Mouse (Mus musculus) lung, embryonic 16.5 days (tissue): Measurements from ENCODE around the gene Clpsl2. TPM values are rescaled to one million over a fixed set of nuclear protein-coding genes. Genes with fewer than 3 reads are reported as not detected.

Source experiments
- ATAC-seq: fragments of 200-750 bp; cut with Nextera tagmentation; 2 replicates; pipeline ENCODE4 v1.8.0; 2017; ENCODE audit warnings: low read depth, mild to moderate bottlenecking, moderate library complexity
- H3K27ac ChIP-seq: fragments of 300-500 bp; sonication (generic); 2 replicates; pipeline ENCODE4 v1.5.1; 2014; ENCODE audit warnings: mild to moderate bottlenecking, control low read depth, low read length
- H3K27me3 ChIP-seq: fragments of 300-500 bp; sonication (generic); 2 replicates; pipeline ENCODE4 v1.6.1; 2014; ENCODE audit warnings: low read depth, low read length, mixed read lengths; ENCODE audit not compliant: control insufficient read depth, insufficient read depth
- H3K36me3 ChIP-seq: fragments of 300-500 bp; sonication (generic); 2 replicates; pipeline ENCODE4 v1.6.1; 2014; ENCODE audit warnings: low read length; ENCODE audit not compliant: control insufficient read depth, insufficient read depth
- H3K4me1 ChIP-seq: fragments of 300-500 bp; sonication (generic); replicated peaks from 2 replicates; pipeline ENCODE4 v1.6.1; 2014; ENCODE audit warnings: low read length, mixed read lengths; ENCODE audit not compliant: control insufficient read depth, insufficient read depth
- H3K4me2 ChIP-seq: fragments of 300-500 bp; sonication (generic); 2 replicates; pipeline ENCODE4 v1.6.1; 2014; ENCODE audit warnings: low read depth, low read length, control low read depth
- H3K4me3 ChIP-seq: fragments of 300-500 bp; sonication (generic); 2 replicates; pipeline ENCODE4 v1.5.1; 2014; ENCODE audit warnings: mild to moderate bottlenecking, low read length, control low read depth
- H3K9ac ChIP-seq: fragments of 300-500 bp; sonication (generic); 2 replicates; pipeline ENCODE4 v1.6.1; 2014; ENCODE audit warnings: low read length, control low read depth
- H3K9me3 ChIP-seq: fragments of 300-500 bp; sonication (generic); 2 replicates; pipeline ENCODE4 v1.6.1; 2016; ENCODE audit warnings: low read length; ENCODE audit not compliant: control insufficient read depth
- whole genome bisulfite sequencing: fragments of 180-500 bp; shearing (Covaris S2); extraction: QIAGEN DNeasy Blood & Tissue Kit; methylation state at CpG from one replicate; pipeline ENCODE4 v1.1.7; 2014; 5-methylcytosine and 5-hydroxymethylcytosine counted together
- microRNA-seq: library from miRNA; unstranded; fragments of <30 nt; microRNA quantifications from one replicate; pipeline ENCODE4, GENCODE M21; 2016
- polyA plus RNA-seq: library from polyadenylated mRNA; unstranded; fragments of >200 nt; fragmentation: Nextera tagmentation; extraction: Ambion mirVana; gene quantifications from 2 replicates; pipeline ENCODE4 v1.2.1, GENCODE M21; 2015

Clpsl2 gene
- polyA plus RNA-seq, 1 experiment from 2014 or later, result not detected

GRCm38 (mm10) chr17:28588591-28588990 lies 39.4 kb downstream of the Clpsl2 start:
- no peak overlapping the region for H3K27ac ChIP-seq
- no peak for ATAC-seq
- 83% methylated on average over 2 of the region's 2 CpGs for WGBS
- no peak overlapping the region for H3K4me3 ChIP-seq
- H3K4me1 ChIP-seq, result no peaks in the 10 kb centered on the region
- H3K36me3 ChIP-seq, result peaks cover 29% of the 10 kb centered on the region
- no peak overlapping the region for H3K9ac ChIP-seq
- no peaks in the 10 kb centered on the region for H3K9me3 ChIP-seq
- H3K27me3 ChIP-seq, result no peaks in the 10 kb centered on the region
- H3K4me2 ChIP-seq, result no peak overlapping the region

- H3K27ac ChIP-seq, result no peak overlapping the region
- no peak overlapping the region for H3K4me2 ChIP-seq
- H3K9me3 ChIP-seq, result no peaks in the 10 kb centered on the region
- 74% methylated on average over 3 of the region's 3 CpGs for WGBS
- no peak overlapping the region for H3K9ac ChIP-seq
- peaks cover 33% of the 10 kb centered on the region for H3K36me3 ChIP-seq
- ATAC-seq, result no peak
- no peaks in the 10 kb centered on the region for H3K4me1 ChIP-seq
- H3K27me3 ChIP-seq, result no peaks in the 10 kb centered on the region
- H3K4me3 ChIP-seq, result no peak overlapping the region
Measured at GRCm38 (mm10) chr17:28590596-28590995, 41.4 kb downstream of the Clpsl2 start.

GRCm38 (mm10) chr17:28591476-28591875 lies 42.3 kb downstream of the Clpsl2 start:
- Histone ChIP-seq H3K9ac (no peak overlapping the region), H3K36me3 (peaks cover 35% of the 10 kb centered on the region), H3K27me3 (no peaks in the 10 kb centered on the region), H3K4me1 (no peaks in the 10 kb centered on the region), H3K9me3 (no peaks in the 10 kb centered on the region), H3K4me3 (no peak overlapping the region), H3K4me2 (no peak overlapping the region), H3K27ac (no peak overlapping the region)
- no peak for ATAC-seq
- 94% methylated on average over 5 of the region's 5 CpGs for WGBS

- Histone ChIP-seq H3K27me3 (no peaks in the 10 kb centered on the region), H3K36me3 (peaks cover 43% of the 10 kb centered on the region), H3K27ac (no peak overlapping the region), H3K4me3 (no peak overlapping the region), H3K4me2 (no peak overlapping the region), H3K9ac (no peak overlapping the region), H3K9me3 (no peaks in the 10 kb centered on the region), H3K4me1 (no peaks in the 10 kb centered on the region)
- peak; percentile 47; the same call in 1 of the 2 replicates for ATAC-seq
- 8% methylated on average over 4 of the region's 4 CpGs for WGBS
Measured at GRCm38 (mm10) chr17:28592998-28593397, 43.8 kb downstream of the Clpsl2 start.

- peaks cover 42% of the 10 kb centered on the region for H3K36me3 ChIP-seq
- H3K4me1 ChIP-seq, result no peaks in the 10 kb centered on the region
- no peak overlapping the region for H3K9ac ChIP-seq
- H3K27me3 ChIP-seq, result no peaks in the 10 kb centered on the region
- no peak overlapping the region for H3K4me2 ChIP-seq
- 66% methylated on average over 4 of the region's 4 CpGs for WGBS
- H3K4me3 ChIP-seq, result no peak overlapping the region
- no peak for ATAC-seq
- H3K9me3 ChIP-seq, result no peaks in the 10 kb centered on the region
- H3K27ac ChIP-seq, result no peak overlapping the region
Measured at GRCm38 (mm10) chr17:28593965-28594364, 44.8 kb downstream of the Clpsl2 start.

- ATAC-seq, result no peak
- no peaks in the 10 kb centered on the region for H3K9me3 ChIP-seq
- H3K27ac ChIP-seq, result no peak overlapping the region
- no peaks in the 10 kb centered on the region for H3K27me3 ChIP-seq
- no peaks in the 10 kb centered on the region for H3K4me1 ChIP-seq
- no peak overlapping the region for H3K4me2 ChIP-seq
- no peak overlapping the region for H3K9ac ChIP-seq
- 80% methylated on average over 5 of the region's 5 CpGs for WGBS
- H3K36me3 ChIP-seq, result peaks cover 52% of the 10 kb centered on the region
- no peak overlapping the region for H3K4me3 ChIP-seq
Measured at GRCm38 (mm10) chr17:28600780-28601179, 51.6 kb downstream of the Clpsl2 start.

GRCm38 (mm10) chr17:28601557-28602250 lies 52.5 kb downstream of the Clpsl2 start:
- ATAC-seq, result no peak
- no peak overlapping the region for H3K9ac ChIP-seq
- WGBS, result 88% methylated on average over 9 of the region's 9 CpGs
- H3K36me3 ChIP-seq, result peaks cover 51% of the 10 kb centered on the region
- no peaks in the 10 kb centered on the region for H3K27me3 ChIP-seq
- no peaks in the 10 kb centered on the region for H3K9me3 ChIP-seq
- H3K27ac ChIP-seq, result no peak overlapping the region
- H3K4me3 ChIP-seq, result no peak overlapping the region
- no peaks in the 10 kb centered on the region for H3K4me1 ChIP-seq
- H3K4me2 ChIP-seq, result no peak overlapping the region

Small RNAs within 50 kb of the gene (microRNA-seq; reads per million reads assigned to microRNA genes)
- gene Gm25195 (not detected), gene Mir6969 (not detected)

Other genes starting within 250 kb of the Clpsl2 start
- gene Fance, start 235.9 kb upstream of the Clpsl2 start, polyA plus RNA-seq, result 22.1 and 32.4 TPM in 2 replicates
- gene Rpl10a, start 220.9 kb upstream of the Clpsl2 start, polyA plus RNA-seq, result 615 and 635 TPM in 2 replicates
- 11.6 and 12.4 TPM in 2 replicates for gene Tead3, start 198.6 kb upstream of the Clpsl2 start, polyA plus RNA-seq
- 7.6 and 9.3 TPM in 2 replicates for gene Tulp1, start 184.2 kb upstream of the Clpsl2 start, polyA plus RNA-seq
- 38.5 and 43.8 TPM in 2 replicates for gene Fkbp5, start 31.9 kb upstream of the Clpsl2 start, polyA plus RNA-seq
- gene Armc12, start 18.6 kb upstream of the Clpsl2 start, polyA plus RNA-seq, result not detected in 2 replicates
- 0.35 and 1.8 TPM in 2 replicates for gene Clps, start 11.4 kb downstream of the Clpsl2 start, polyA plus RNA-seq
- gene Lhfpl5, start 26.2 kb downstream of the Clpsl2 start, polyA plus RNA-seq, result 0.48 and 0.50 TPM in 2 replicates
- 62.2 and 69.2 TPM in 2 replicates for gene Srpk1, start 73.3 kb downstream of the Clpsl2 start, polyA plus RNA-seq
- gene Slc26a8, start 140.8 kb downstream of the Clpsl2 start, polyA plus RNA-seq, result 0.43 and 0.74 TPM in 2 replicates
- gene Mapk14, start 141.9 kb downstream of the Clpsl2 start, polyA plus RNA-seq, result 46.1 and 49.8 TPM in 2 replicates
- gene AC170998.1, start 176.7 kb downstream of the Clpsl2 start, polyA plus RNA-seq, result 2.7 and 3.2 TPM in 2 replicates
- 78.6 and 80.0 TPM in 2 replicates for gene Mapk13, start 219.9 kb downstream of the Clpsl2 start, polyA plus RNA-seq